Mouse (Mus musculus): ENCODE measurements at regions not wholly inside any gene's neighbourhood (a gene's known extent, or its start where the extent isn't known, plus 50 kb on each side); places are given as distances from the start of the nearest gene placed in this dataset.

DNA sequence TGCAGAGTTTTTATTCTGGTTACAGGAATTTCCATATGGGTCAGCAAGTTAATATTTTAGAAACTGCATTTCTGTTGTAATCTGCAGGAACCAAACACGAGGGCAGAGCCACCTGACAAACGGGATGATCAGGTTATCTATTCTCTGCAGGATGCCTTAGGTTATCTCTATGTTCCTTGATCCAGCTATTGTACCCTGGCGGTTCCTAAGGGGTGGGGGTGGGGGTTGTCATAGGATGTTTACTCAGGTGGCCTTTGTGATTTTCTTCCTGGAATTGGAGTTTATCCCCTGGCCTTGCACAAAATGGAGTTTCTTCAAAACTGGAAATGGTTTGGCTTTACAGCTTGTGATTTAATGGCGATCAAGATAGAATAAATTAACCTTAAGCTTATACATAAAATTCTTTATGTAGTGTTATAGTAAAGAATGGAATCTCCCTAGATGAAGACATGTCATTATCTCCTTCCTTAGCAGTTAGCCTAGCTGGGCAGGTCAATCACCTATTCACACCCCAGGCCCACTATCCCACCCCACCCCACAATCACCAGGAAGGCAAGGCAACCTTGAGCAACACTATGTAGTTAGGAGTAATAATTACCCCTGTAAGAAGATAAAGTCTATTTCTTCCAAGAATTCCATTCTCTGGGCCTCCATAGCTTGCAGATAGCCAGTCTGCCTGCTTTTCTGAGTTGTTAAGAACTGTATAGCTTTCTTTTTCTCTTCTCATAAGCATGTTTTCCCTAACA is 192.3 kb upstream of the B430218F22Rik start:
- DNase-seq: no peak

DNA sequence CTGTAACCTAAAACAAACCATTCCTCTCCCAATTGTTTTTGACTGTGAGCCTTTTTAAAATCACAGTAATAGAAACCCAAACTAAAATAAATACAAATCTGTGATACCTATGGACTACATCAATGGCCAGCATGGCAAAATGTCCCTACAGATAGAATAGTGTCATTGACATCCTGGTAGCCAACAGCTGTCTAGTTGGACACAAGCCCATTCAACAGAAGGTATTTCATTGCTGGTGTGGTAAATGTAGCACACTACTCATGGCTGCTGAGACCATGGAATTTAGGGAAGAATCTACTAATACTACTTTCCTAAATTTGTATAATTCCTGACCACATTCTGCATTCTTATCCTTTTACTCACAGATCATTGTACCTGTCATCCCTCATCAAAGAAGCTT is 178.3 kb upstream of the B430218F22Rik start:
- no peak for DNase-seq

DNA sequence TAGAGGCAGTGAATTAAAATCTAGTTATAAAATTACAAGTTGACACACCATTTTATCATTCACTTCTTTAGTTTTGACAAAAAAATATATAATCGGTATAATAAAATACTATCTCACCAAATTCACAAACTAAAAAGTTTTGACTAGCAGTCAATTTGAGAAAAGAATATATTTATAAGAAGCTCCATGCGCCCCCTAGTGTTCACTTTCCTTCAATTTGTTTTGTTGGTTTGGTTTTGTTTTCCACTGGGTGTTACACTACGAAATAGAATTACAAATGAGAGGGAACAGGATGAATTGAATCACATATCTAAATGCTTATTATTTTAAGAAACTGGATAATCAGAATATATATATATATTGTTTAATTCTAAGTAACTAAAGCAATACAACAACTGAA is 159.1 kb upstream of the B430218F22Rik start:
- peak; percentile 77 for DNase-seq

DNA sequence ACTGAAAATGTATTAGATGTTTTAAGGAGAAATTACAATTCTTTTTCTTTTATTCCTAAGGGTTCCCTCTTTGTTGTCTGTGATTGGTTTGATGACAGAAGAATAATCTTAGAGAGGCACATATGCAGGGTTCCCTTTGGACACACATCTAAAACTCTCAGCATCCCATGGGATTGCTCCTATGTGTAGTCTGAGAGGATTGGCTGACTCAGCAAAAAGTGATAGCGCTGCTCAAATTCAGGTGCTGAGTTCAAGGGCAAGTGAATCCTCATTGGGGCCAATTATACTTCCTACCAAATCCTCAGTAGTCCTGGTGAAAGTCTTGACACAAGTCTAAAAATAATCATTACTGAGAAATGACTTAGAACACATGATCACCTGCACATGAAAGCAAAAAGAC is 148.5 kb upstream of the B430218F22Rik start:
- DNase-seq: no peak

DNA sequence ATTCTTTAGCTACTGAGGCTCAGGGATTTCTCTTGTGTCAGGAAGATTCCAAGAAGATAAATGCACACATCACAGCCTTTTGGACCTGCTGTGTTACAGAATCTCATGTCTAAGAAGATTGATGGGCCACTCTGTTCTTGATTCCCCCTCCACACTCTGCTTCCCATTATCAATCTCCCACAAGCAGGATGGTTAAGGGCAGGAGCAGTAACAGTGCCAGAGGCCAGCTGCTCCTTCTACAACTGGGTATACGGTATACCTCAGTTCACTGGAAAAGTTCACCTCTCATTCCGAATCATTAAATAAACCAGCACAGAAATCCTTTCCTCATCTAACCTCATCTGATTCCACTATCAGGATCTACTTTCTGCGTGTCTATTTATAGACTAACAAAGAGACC is 141.8 kb upstream of the B430218F22Rik start:
- no peak for DNase-seq

DNA sequence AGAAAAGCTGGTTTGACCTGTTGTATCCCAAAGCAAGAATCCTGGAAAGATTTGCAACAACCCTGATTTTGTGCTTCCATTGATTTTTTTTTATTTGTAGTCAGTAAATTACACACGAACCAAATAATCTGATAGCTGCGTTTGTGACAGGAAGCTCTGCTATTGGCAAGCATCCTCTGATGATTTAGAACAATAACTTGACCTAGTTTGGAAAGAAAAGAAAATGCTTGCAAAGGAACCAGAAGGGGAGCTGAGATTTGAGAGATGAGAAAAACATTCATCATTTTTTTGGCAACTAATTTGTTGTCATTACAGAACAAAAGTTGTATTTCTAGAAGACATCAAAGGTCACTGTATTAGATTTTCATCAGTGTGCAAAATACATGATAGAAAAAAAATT is 140.9 kb upstream of the B430218F22Rik start:
- no peak for DNase-seq

DNA sequence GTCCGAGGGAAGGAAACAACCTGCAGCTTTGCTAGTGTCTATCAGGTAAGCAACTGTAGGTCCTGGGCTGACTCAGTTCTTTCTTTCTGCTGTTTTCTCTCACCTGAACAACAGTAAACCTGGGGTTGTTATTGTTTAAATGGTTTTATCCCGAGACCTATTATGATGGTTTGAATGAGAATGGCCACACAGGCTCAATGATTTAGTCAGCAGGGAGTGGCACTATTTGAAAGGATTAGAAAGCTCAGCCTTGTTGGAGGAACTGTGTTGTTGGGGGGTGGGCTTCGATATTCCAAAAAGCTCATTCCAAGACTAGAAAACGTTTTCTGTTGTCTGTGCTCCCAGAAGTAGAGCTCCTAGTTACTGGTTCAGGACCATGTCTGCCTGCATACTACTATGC is 126.8 kb upstream of the B430218F22Rik start:
- DNase-seq: no peak

DNA sequence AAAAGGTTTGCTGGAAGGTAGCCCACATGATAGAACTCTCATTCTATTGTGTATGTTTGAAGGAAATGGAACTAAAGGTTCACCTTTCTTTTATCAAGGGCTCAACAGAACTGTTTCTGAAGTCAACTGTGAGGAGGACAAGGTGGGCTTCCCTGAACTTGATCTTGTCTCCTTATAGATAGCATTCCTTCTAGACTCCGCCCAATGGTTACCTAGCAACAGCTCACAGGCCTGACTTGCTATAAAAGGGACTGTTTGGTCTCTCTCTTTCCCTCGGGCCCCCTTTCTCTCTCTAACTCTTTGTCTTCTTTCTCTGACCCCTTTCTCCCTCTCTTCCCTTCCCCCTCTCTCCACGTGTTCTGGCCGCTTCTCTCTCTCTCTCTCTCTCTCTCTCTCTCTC is 123.5 kb upstream of the B430218F22Rik start:
- peak; percentile 7 for DNase-seq

DNA sequence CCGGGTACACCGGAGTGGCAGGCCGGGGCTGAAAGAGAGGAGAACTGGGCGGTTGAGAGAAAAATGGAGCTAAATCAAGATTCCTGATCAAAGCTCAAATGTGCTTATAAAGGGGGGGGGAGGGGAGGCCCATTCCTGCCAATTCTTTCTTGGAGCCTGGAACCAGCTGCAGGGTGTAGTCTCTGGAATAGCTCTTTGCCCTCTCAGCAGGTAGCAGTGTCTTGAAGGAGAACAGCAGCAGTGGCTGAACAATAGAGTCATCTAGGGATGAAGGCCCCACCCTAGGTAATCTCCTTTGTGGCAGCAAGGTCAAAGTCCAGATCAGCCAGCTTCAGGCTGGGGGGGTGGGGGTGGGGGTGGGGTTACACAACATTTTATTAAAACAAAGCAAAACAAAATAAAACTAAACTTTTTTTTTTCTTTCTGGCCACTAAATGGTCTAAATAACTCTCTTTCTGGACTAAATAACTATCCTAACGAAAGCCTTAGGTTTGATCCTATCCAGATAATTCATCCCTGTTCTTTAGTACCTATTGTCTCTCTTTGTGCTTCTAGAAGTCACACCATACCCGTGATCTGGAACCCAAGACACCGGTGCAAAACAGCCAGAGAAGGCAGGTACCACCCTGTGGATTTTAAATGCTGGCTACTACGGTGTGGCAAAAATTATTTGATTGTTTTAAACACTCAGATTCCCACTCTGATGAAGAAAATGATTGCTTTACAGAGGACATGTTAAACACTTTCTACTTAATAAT is 120.5 kb upstream of the B430218F22Rik start:
- no peak for DNase-seq

DNA sequence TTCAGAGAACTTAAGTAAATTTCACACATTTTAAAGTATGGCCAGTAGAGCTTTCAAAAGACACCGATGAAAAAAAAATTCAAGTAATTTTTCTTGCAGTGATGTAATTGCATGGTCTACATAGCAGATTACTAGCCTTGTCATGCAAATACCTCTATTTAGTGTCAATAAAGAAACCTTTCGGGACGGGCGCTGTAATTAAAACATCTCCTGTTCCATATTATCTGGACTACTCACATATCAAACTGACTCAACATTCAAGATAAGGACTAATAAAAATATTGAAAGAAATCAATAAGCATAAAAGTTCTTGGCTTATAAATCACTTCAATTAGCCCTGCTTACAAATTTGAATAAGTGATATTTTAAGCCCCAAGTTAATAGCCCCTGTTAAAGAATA is 113.5 kb upstream of the B430218F22Rik start:
- DNase-seq: no peak

DNA sequence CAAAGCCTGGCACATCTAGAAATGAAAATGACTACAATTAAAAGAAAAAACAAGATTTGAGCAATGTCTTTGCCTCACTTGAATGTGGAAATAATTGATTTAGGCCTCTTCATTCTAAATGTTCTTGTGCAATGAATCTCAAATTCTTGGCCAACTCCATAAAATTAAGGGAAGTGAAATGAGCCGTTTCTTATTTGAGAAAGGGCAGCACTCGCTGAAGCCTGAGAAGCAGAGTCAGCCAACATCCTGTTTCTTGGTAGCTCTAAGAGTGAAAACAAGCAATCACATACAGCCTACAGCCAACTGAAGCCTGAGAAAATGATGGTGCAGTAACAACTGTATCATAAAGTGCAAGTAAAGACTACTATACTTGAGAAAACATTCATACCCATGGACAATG is 105.5 kb upstream of the B430218F22Rik start:
- DNase-seq: no peak

DNA sequence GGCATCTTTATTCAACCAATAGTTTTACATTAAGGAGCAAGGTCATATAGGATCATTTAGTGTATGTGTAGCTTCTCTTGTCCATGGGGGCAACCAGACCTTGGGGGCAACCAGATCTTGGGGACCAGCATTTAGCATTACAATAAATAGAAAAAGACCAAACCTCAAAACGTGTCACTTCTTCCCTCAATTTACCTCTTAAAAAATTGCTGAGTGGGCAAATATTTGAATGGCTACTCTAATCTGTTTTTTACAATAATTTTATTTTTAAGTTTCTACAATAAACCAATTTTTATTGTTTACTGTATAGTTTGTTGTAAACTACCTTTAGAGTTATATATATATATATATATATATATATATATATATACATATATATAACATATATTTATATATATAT is 92.7 kb upstream of the B430218F22Rik start:
- no peak for DNase-seq

DNA sequence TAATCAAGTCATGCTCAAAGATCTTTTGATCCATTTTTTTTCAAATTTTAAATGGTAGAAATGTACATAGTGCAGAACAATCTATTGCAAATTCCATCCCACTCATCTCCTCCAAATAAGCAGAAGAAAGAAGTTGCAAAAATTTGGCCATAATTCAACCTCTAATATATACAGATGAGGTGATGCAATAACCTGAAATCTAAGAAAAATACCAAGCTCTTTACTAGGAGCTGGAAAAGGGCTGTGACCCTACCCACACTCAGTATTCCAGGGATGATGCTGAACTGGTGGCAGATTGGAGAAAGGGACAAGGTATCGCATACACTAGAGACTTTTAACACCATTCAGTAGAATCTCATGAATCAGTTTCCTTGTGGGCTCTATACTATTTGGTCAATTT is 76.3 kb upstream of the B430218F22Rik start:
- DNase-seq: no peak

DNA sequence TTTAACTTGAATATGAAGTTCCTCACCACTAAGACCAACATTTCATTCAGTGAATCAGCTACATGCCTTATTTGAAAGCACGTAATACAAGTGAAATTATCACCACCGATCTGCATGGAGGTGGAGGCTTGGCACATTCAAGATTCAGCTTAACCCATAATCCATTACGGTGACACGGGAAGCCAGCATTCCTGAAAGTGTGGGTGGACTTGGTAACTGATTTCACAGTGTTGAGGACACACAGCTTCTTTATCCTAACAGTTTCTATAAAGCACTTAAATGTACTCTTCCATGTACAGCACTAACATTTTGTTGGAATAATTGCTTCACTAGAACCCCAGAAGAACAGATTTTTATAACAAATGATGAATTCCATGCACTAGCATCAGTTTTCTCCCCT is 72.8 kb upstream of the B430218F22Rik start:
- DNase-seq: no peak

Data from embryo, embryonic 11 days (tissue).